Mouse (Mus musculus): ENCODE data around the gene Tbcd.

Gene Tbcd

GRCm38 (mm10) chr11:121451753-121452635, at the start of gene Tbcd:
TSS of gene Tbcd (plus strand) at chr11:121451949.
- peak; percentile 90 for DNase-seq (ENCODE audit: low read depth, low spot score)

- no peak for DNase-seq (ENCODE audit: low read depth, low spot score)
Observed at GRCm38 (mm10) chr11:121407366-121408155, 44.2 kb upstream of the Tbcd start.

GRCm38 (mm10) chr11:121414762-121415161, 37.0 kb upstream of the Tbcd start:
- DNase-seq (ENCODE audit: low read depth, low spot score): no peak

GRCm38 (mm10) chr11:121415351-121415750, 36.4 kb upstream of the Tbcd start:
- DNase-seq (ENCODE audit: low read depth, low spot score): no peak

GRCm38 (mm10) chr11:121417971-121418370, 33.8 kb upstream of the Tbcd start:
- DNase-seq (ENCODE audit: low read depth, low spot score): no peak

GRCm38 (mm10) chr11:121418932-121419331, 32.8 kb upstream of the Tbcd start:
- DNase-seq (ENCODE audit: low read depth, low spot score): no peak

- no peak for DNase-seq (ENCODE audit: low read depth, low spot score)
Observed at GRCm38 (mm10) chr11:121420379-121420778, 31.4 kb upstream of the Tbcd start.

GRCm38 (mm10) chr11:121420830-121421552, 30.8 kb upstream of the Tbcd start, which contains the start of gene Fn3krp:
TSS of gene Fn3krp (plus strand) at chr11:121421401.
- peak; percentile 95 for DNase-seq (ENCODE audit: low read depth, low spot score)

- no peak for DNase-seq (ENCODE audit: low read depth, low spot score)
Observed at GRCm38 (mm10) chr11:121421553-121422173, 30.1 kb upstream of the Tbcd start.

GRCm38 (mm10) chr11:121433397-121433796, 18.4 kb upstream of the Tbcd start:
- no peak for DNase-seq (ENCODE audit: low read depth, low spot score)

GRCm38 (mm10) chr11:121434156-121435155, 17.3 kb upstream of the Tbcd start, which contains the start of gene Fn3k:
TSS of gene Fn3k (plus strand) at chr11:121434913.
- DNase-seq (ENCODE audit: low read depth, low spot score): peak; percentile 73

- DNase-seq (ENCODE audit: low read depth, low spot score): no peak
Observed at GRCm38 (mm10) chr11:121437236-121437635, 14.5 kb upstream of the Tbcd start.

GRCm38 (mm10) chr11:121439686-121440292, 12.0 kb upstream of the Tbcd start:
- no peak for DNase-seq (ENCODE audit: low read depth, low spot score)

GRCm38 (mm10) chr11:121441653-121442052, 10.1 kb upstream of the Tbcd start:
- no peak for DNase-seq (ENCODE audit: low read depth, low spot score)

GRCm38 (mm10) chr11:121442076-121442475, 9.7 kb upstream of the Tbcd start:
- no peak for DNase-seq (ENCODE audit: low read depth, low spot score)

GRCm38 (mm10) chr11:121451216-121451726, 478 bp upstream of the Tbcd start:
- no peak for DNase-seq (ENCODE audit: low read depth, low spot score)

GRCm38 (mm10) chr11:121457874-121458273, 6.1 kb downstream of the Tbcd start:
- DNase-seq (ENCODE audit: low read depth, low spot score): no peak

GRCm38 (mm10) chr11:121467408-121467807, 15.7 kb downstream of the Tbcd start:
- DNase-seq (ENCODE audit: low read depth, low spot score): no peak

- DNase-seq (ENCODE audit: low read depth, low spot score): no peak
Observed at GRCm38 (mm10) chr11:121474831-121475230, 23.1 kb downstream of the Tbcd start.
